Mouse (Mus musculus): ENCODE data around the gene Krt24. TPM values are rescaled to one million over a fixed set of nuclear protein-coding genes. Genes with fewer than 3 reads are reported as not detected.
"Not testable (repeated sequence)": the region's sequence is repeated elsewhere in the genome, so short reads cannot be mapped to it uniquely, and the experiment has no call there.

Gene Krt24
- polyA plus RNA-seq, 2 experiments, result not detected

DNA sequence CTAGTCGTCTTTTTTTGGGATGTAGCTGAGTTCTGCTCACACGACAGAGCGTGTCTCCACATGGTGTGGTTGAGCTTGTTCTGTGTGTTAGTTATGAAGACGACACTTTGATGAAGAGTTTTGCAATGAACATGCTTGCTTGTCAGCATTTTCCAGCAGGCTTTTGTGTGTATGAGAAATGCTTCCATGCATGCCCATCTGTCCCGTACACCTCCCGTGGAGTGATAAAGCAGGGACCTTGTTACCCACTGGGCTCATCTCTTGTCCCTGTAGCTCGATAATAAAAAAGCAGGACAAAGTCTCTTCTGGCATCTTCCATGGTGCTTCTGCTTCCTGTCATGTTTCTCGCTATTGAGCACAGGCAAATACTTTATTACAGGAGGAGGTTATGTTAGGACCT is 32.4 kb downstream of the Krt24 start:
- Histone ChIP-seq H3K36me3 (replicated peaks; ENCODE audit: control insufficient read depth, insufficient read depth, low read depth) (no peaks in the 10 kb centered on the region), H3K9ac (replicated peaks) (no peak overlapping the region), H3K4me1 (replicated peaks; ENCODE audit: control insufficient read depth in 2 of 2, insufficient read depth in 2 of 2, low read length in 1 of 2) (no peaks in the 10 kb centered on the region), H3K9me3 (ENCODE audit: control insufficient read depth, low read length) (no peaks in the 10 kb centered on the region), H3K4me2 (ENCODE audit: low read depth) (no peak overlapping the region), H3K27me3 (ENCODE audit: control insufficient read depth, insufficient read depth, low read length) (no peaks in the 10 kb centered on the region), H3K4me3 (ENCODE audit: insufficient read depth in 1 of 2, low read depth in 2 of 2, low read length in 2 of 2) (no peak overlapping the region), H3K27ac (no peak overlapping the region)
- TF ChIP-seq EP300 (IDR thresholded peaks at IDR 0.05; ENCODE audit: low read depth) (no peak), CTCF (IDR thresholded peaks at IDR 0.05; ENCODE audit: low read depth) (no peak)
- no peak for DNase-seq (ENCODE audit: low read depth in 3 of 3, low spot score in 3 of 3)
- WGBS (ENCODE audit: insufficient replicate concordance), result 61% methylated on average over 8 of the region's 8 CpGs
- no peak for ATAC-seq (ENCODE audit: insufficient read depth)

DNA sequence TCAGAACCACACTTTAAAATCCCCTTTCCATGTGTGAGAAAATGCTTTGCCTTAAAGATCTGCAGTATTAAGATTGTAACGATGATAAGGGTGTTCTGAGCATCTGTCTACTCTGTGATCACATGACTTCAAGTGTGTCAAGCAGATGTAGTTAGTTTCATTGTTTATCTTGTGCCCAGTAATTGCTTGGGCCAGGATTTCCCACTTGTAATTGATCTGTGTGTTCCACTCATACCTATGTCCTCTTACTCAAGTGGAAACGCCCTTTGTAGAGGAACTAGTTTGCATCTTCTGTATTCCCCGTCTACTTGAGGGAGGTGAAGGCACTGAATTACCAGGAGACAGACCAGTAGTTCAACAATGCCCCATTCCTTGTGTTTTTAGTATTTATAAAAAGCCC is 34.4 kb downstream of the Krt24 start:
- ATAC-seq (ENCODE audit: insufficient read depth) (no peak), DNase-seq (ENCODE audit: low read depth in 3 of 3, low spot score in 3 of 3) (no peak)
- no peak overlapping the region for H3K9ac ChIP-seq (replicated peaks)
- no peak overlapping the region for H3K4me3 ChIP-seq (ENCODE audit: insufficient read depth in 1 of 2, low read depth in 2 of 2, low read length in 2 of 2)
- H3K4me1 ChIP-seq (replicated peaks; ENCODE audit: control insufficient read depth in 2 of 2, insufficient read depth in 2 of 2, low read length in 1 of 2), result no peaks in the 10 kb centered on the region
- H3K9me3 ChIP-seq (ENCODE audit: control insufficient read depth, low read length), result no peaks in the 10 kb centered on the region
- no peak overlapping the region for H3K27ac ChIP-seq
- no peak for TF ChIP-seq EP300 (IDR thresholded peaks at IDR 0.05; ENCODE audit: low read depth)
- TF ChIP-seq CTCF (IDR thresholded peaks at IDR 0.05; ENCODE audit: low read depth), result no peak
- H3K4me2 ChIP-seq (ENCODE audit: low read depth), result no peak overlapping the region
- H3K27me3 ChIP-seq (ENCODE audit: control insufficient read depth, insufficient read depth, low read length), result no peaks in the 10 kb centered on the region
- H3K36me3 ChIP-seq (replicated peaks; ENCODE audit: control insufficient read depth, insufficient read depth, low read depth), result no peaks in the 10 kb centered on the region
- 54% methylated on average over 3 of the region's 3 CpGs for whole genome bisulfite sequencing (ENCODE audit: insufficient replicate concordance)

DNA sequence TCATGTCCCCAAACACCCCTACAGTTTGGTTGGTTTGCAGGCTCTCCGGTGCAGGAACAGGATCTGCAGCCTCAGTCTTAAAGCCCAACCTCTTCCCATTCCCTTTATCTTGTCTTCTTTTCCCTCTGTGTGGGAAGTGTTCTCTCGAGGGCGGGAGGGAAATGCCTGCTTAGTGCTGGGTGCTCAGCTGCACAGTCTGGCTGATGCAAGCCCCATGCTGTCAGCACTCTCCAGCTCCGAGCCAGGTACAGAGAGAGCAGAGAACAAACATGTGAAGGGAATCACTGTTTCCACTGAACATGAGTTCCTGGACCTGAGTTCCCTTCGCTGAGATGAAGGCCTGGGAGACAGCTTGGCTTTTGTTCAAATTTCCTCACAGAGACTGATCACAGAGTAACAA is 34.8 kb downstream of the Krt24 start:
- H3K27me3 ChIP-seq (ENCODE audit: control insufficient read depth, insufficient read depth, low read length), result no peaks in the 10 kb centered on the region
- H3K4me1 ChIP-seq (replicated peaks; ENCODE audit: control insufficient read depth in 2 of 2, insufficient read depth in 2 of 2, low read length in 1 of 2), result no peaks in the 10 kb centered on the region
- ATAC-seq (ENCODE audit: insufficient read depth) (no peak), DNase-seq (ENCODE audit: low read depth in 3 of 3, low spot score in 3 of 3) (no peak)
- TF ChIP-seq CTCF (IDR thresholded peaks at IDR 0.05; ENCODE audit: low read depth), result no peak
- TF ChIP-seq EP300 (IDR thresholded peaks at IDR 0.05; ENCODE audit: low read depth), result no peak
- no peaks in the 10 kb centered on the region for H3K36me3 ChIP-seq (replicated peaks; ENCODE audit: control insufficient read depth, insufficient read depth, low read depth)
- H3K27ac ChIP-seq, result no peak overlapping the region
- H3K9me3 ChIP-seq (ENCODE audit: control insufficient read depth, low read length), result no peaks in the 10 kb centered on the region
- H3K9ac ChIP-seq (replicated peaks), result no peak overlapping the region
- WGBS (ENCODE audit: insufficient replicate concordance), result 36% methylated on average over 5 of the region's 5 CpGs
- no peak overlapping the region for H3K4me3 ChIP-seq (ENCODE audit: insufficient read depth in 1 of 2, low read depth in 2 of 2, low read length in 2 of 2)
- H3K4me2 ChIP-seq (ENCODE audit: low read depth), result no peak overlapping the region

DNA sequence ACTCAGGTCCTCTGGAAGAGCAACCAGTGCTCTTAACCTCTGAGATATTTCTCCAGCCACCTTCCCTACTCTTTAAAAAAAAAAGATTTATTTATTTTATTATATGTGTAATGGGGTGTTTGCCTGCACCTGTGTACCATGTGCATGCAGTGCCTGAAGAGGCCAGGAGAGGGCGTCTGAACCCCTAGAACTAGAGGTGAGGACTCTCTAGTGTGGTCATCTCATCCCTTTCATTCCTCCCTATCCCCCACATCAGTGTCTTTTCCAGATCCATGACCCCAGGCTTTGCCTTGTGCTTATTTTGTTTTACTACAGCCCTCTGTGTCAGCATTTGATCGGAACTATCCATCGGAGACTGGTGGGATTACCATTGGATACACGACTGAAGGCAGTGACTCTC is 35.9 kb downstream of the Krt24 start:
- 46% methylated on average over 4 of the region's 4 CpGs for WGBS (ENCODE audit: insufficient replicate concordance)
- Histone ChIP-seq H3K4me1 (replicated peaks; ENCODE audit: control insufficient read depth in 2 of 2, insufficient read depth in 2 of 2, low read length in 1 of 2) (no peaks in the 10 kb centered on the region), H3K4me2 (ENCODE audit: low read depth) (no peak overlapping the region), H3K36me3 (replicated peaks; ENCODE audit: control insufficient read depth, insufficient read depth, low read depth) (no peaks in the 10 kb centered on the region), H3K4me3 (ENCODE audit: insufficient read depth in 1 of 2, low read depth in 2 of 2, low read length in 2 of 2) (no peak overlapping the region), H3K27ac (no peak overlapping the region), H3K9ac (replicated peaks) (no peak overlapping the region), H3K27me3 (ENCODE audit: control insufficient read depth, insufficient read depth, low read length) (no peaks in the 10 kb centered on the region), H3K9me3 (ENCODE audit: control insufficient read depth, low read length) (no peaks in the 10 kb centered on the region)
- no peak for DNase-seq (ENCODE audit: low read depth in 3 of 3, low spot score in 3 of 3)
- TF ChIP-seq CTCF (IDR thresholded peaks at IDR 0.05; ENCODE audit: low read depth), result peak; percentile 69
- TF ChIP-seq EP300 (IDR thresholded peaks at IDR 0.05; ENCODE audit: low read depth), result no peak
- ATAC-seq (ENCODE audit: insufficient read depth), result no peak

DNA sequence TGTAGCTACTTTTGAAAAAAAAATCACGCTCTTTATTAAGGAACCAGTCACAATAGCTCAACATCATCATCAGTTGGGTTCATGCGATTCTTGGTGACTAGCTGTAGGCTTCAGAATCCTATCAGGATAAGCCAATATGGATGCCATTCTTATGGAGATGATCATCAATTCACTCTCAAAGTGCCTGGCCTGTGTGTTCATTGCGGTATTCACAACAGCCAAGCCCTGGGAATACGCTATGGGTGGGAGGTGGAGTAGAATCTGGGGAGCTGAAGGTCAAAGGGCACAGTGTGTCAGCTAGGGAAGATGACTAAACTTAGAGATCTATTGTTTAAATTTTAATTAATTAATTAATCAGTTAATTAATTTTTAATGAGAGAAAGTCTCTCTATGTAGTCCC is 37.1 kb downstream of the Krt24 start:
- Histone ChIP-seq H3K36me3 (replicated peaks; ENCODE audit: control insufficient read depth, insufficient read depth, low read depth) (no peaks in the 10 kb centered on the region), H3K4me2 (ENCODE audit: low read depth) (no peak overlapping the region), H3K4me3 (ENCODE audit: insufficient read depth in 1 of 2, low read depth in 2 of 2, low read length in 2 of 2) (no peak overlapping the region), H3K27me3 (ENCODE audit: control insufficient read depth, insufficient read depth, low read length) (no peaks in the 10 kb centered on the region), H3K9ac (replicated peaks) (no peak overlapping the region), H3K9me3 (ENCODE audit: control insufficient read depth, low read length) (no peaks in the 10 kb centered on the region), H3K27ac (no peak overlapping the region), H3K4me1 (replicated peaks; ENCODE audit: control insufficient read depth in 2 of 2, insufficient read depth in 2 of 2, low read length in 1 of 2) (no peaks in the 10 kb centered on the region)
- 79% methylated on average over 4 of the region's 4 CpGs for WGBS (ENCODE audit: insufficient replicate concordance)
- DNase-seq (ENCODE audit: low read depth in 3 of 3, low spot score in 3 of 3) (no peak), ATAC-seq (ENCODE audit: insufficient read depth) (no peak)
- TF ChIP-seq CTCF (IDR thresholded peaks at IDR 0.05; ENCODE audit: low read depth) (no peak), EP300 (IDR thresholded peaks at IDR 0.05; ENCODE audit: low read depth) (no peak)

DNA sequence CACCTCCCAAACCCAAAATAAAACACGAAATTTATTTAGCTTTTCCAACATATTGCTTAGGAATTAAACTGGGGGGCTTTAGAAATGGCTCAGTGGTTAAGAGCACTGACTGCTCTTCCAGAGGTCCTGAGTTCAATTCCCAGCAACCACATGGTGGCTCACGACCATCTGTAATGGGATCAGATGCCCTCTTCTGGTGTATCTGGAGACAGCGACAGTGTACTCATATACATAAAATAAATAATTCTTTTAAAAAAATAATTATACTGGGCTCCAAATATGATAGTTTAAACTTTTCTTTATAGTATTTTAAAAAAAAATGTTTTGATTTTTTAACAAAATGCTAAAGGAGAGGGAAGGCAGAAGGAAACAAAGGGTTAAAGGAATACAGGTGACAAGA is 40.5 kb downstream of the Krt24 start:
- H3K4me2 ChIP-seq (ENCODE audit: low read depth); H3K27ac ChIP-seq; H3K27me3 ChIP-seq (ENCODE audit: control insufficient read depth, insufficient read depth, low read length); H3K4me3 ChIP-seq (ENCODE audit: insufficient read depth in 1 of 2, low read depth in 2 of 2, low read length in 2 of 2); H3K9ac ChIP-seq (replicated peaks); ATAC-seq (ENCODE audit: insufficient read depth); H3K4me1 ChIP-seq (replicated peaks; ENCODE audit: control insufficient read depth in 2 of 2, insufficient read depth in 2 of 2, low read length in 1 of 2); H3K9me3 ChIP-seq (ENCODE audit: control insufficient read depth, low read length); DNase-seq (ENCODE audit: low read depth in 3 of 3, low spot score in 3 of 3); H3K36me3 ChIP-seq (replicated peaks; ENCODE audit: control insufficient read depth, insufficient read depth, low read depth): not testable (repeated sequence)
- WGBS (ENCODE audit: insufficient replicate concordance), result 33% methylated on average over 3 of the region's 3 CpGs
